Mouse (Mus musculus): Measurements from ENCODE around the gene Dolpp1. TPM values are rescaled to one million over a fixed set of nuclear protein-coding genes. Genes with fewer than 3 reads are reported as not detected.
A peak's percentile ranks its signal among the peaks of the same experiment; 100 is the strongest.

The Dolpp1 gene
- polyA plus RNA-seq, 1 experiment from 2014 or later, result 12.2 TPM

- Histone ChIP-seq H3K27ac (ENCODE audit: low read depth) (peak overlapping the region; percentile 95), H3K27me3 (ENCODE audit: insufficient read depth, low read length) (no peaks in the 10 kb centered on the region), H3K9me3 (ENCODE audit: low read length) (no peaks in the 10 kb centered on the region), H3K4me2 (ENCODE audit: low read depth, low read length) (no peak overlapping the region), H3K36me3 (replicated peaks; ENCODE audit: insufficient read depth, low read length) (peaks cover 69% of the 10 kb centered on the region), H3K4me3 (ENCODE audit: low read depth, low read length) (no peak overlapping the region), H3K4me1 (ENCODE audit: insufficient read depth) (peaks cover 44% of the 10 kb centered on the region), H3K9ac (replicated peaks) (no peak overlapping the region)
- TF ChIP-seq CTCF (IDR thresholded peaks at IDR 0.05; ENCODE audit: low read depth) (no peak), EP300 (IDR thresholded peaks at IDR 0.05; ENCODE audit: low read depth) (no peak)
- 60% methylated on average over 3 of the region's 3 CpGs for WGBS (ENCODE audit: insufficient replicate concordance)
- DNase-seq, result no peak
- ATAC-seq, result no peak
Measured at GRCm38 (mm10) chr2:30440211-30440700, 48.2 kb downstream of the Dolpp1 start.

- ATAC-seq (peak; percentile 63), DNase-seq (peak; percentile 61)
- H3K4me2 ChIP-seq (ENCODE audit: low read depth, low read length), result peak overlapping the region; percentile 55
- H3K36me3 ChIP-seq (replicated peaks; ENCODE audit: insufficient read depth, low read length), result peaks cover 69% of the 10 kb centered on the region
- TF ChIP-seq CTCF (IDR thresholded peaks at IDR 0.05; ENCODE audit: low read depth), result peak; percentile 89
- no peak for TF ChIP-seq EP300 (IDR thresholded peaks at IDR 0.05; ENCODE audit: low read depth)
- H3K9ac ChIP-seq (replicated peaks), result peak overlapping the region; percentile 44; the same call in 1 of the 2 replicates
- peak overlapping the region; percentile 95 for H3K27ac ChIP-seq (ENCODE audit: low read depth)
- WGBS (ENCODE audit: insufficient replicate concordance), result 28% methylated on average over 12 of the region's 12 CpGs
- H3K4me1 ChIP-seq (ENCODE audit: insufficient read depth), result peaks cover 47% of the 10 kb centered on the region
- 0 out of 2 replicates have a peak overlapping the region, but pooled peaks have one; percentile 11 for H3K4me3 ChIP-seq (ENCODE audit: low read depth, low read length)
- no peaks in the 10 kb centered on the region for H3K9me3 ChIP-seq (ENCODE audit: low read length)
- H3K27me3 ChIP-seq (ENCODE audit: insufficient read depth, low read length), result no peaks in the 10 kb centered on the region
Measured at GRCm38 (mm10) chr2:30440701-30441517, 48.9 kb downstream of the Dolpp1 start.

DNA sequence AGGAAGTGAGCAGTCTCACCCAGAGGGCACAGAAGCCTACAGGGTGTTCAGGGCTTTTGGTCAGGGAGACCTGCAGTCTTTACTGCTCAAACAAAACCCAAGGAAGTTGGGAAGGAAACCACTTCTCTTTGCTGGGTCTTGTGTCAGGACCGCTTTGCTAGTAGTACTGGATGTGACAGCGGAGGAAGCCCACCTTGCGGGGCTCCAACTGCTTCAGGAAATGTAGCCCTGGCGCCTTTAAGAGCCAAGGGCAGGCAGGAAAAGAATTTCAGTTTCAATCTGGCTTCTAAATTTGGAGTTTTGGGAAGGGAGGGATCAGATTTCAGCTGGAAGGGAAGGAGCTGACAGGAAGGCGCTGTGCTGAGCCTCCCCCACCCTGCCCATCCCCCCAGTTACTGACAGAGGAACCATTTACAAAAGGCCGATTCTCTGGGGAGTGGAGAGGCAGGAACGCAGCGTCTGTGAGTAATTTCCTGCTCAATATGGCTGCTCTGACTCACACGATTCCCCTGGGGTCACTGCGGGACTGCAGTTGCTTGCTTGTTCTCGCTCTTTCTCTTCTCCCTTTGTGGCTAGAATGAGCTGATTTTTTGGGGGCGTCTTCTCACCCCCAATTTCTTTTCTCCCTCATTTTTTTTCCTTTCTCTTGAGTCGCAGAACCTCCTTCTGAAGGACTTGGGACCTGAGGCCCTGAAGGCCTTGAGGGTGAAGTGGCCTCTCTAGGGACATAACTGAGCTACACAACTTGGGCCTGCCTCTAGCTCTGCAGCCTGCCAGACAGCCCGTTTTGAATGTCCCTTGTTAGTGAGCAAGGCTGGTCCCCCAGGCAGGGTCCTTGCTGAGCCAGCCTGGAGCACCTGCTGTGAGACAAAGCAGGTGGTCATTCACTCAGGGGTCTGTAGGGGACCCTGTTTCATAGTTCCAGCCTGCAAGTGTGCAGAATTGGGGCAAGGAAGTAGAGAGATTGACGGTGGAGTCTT, 49.8 kb downstream of the Dolpp1 start:
- H3K27ac ChIP-seq (ENCODE audit: low read depth), result peak overlapping the region; percentile 95
- H3K4me3 ChIP-seq (ENCODE audit: low read depth, low read length), result peak overlapping the region; percentile 11; the same call in 1 of the 2 replicates
- no peaks in the 10 kb centered on the region for H3K27me3 ChIP-seq (ENCODE audit: insufficient read depth, low read length)
- DNase-seq (peak; percentile 79), ATAC-seq (peak; percentile 61)
- peak overlapping the region; percentile 55 for H3K4me2 ChIP-seq (ENCODE audit: low read depth, low read length)
- peaks cover 72% of the 10 kb centered on the region for H3K36me3 ChIP-seq (replicated peaks; ENCODE audit: insufficient read depth, low read length)
- peak overlapping the region; percentile 45 for H3K9ac ChIP-seq (replicated peaks)
- H3K9me3 ChIP-seq (ENCODE audit: low read length), result no peaks in the 10 kb centered on the region
- TF ChIP-seq CTCF (IDR thresholded peaks at IDR 0.05; ENCODE audit: low read depth), result no peak
- TF ChIP-seq EP300 (IDR thresholded peaks at IDR 0.05; ENCODE audit: low read depth), result no peak; the same call in 1 of the 2 replicates
- peaks cover 45% of the 10 kb centered on the region for H3K4me1 ChIP-seq (ENCODE audit: insufficient read depth)
- WGBS (ENCODE audit: insufficient replicate concordance), result 28% methylated on average over 15 of the region's 15 CpGs

DNA sequence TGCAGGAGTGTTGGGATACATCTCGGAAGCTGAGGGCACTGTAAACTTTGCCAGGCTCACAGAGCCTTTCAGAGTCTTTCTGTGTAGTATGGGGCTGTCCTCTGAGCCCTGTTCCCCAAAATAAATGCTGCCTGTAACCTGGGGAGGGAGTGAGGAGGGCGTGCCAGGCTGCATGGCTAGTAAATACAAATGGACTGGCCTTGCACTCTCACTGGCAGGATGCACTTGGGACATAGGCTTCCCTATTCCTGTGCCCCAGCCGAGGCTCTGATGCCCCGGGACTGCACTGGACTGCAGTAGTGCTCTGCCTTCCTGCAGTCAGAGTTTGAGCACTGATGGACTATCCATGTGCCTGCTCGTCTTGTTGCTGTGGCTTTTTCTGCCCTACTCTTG, 50.4 kb downstream of the Dolpp1 start:
- Histone ChIP-seq H3K4me2 (ENCODE audit: low read depth, low read length) (peak overlapping the region; percentile 55), H3K27ac (ENCODE audit: low read depth) (peak overlapping the region; percentile 95), H3K4me1 (ENCODE audit: insufficient read depth) (peaks cover 45% of the 10 kb centered on the region), H3K9me3 (ENCODE audit: low read length) (no peaks in the 10 kb centered on the region), H3K4me3 (ENCODE audit: low read depth, low read length) (0 out of 2 replicates have a peak overlapping the region, but pooled peaks have one; percentile 2), H3K9ac (replicated peaks) (peak overlapping the region; percentile 45), H3K27me3 (ENCODE audit: insufficient read depth, low read length) (no peaks in the 10 kb centered on the region), H3K36me3 (replicated peaks; ENCODE audit: insufficient read depth, low read length) (peaks cover 71% of the 10 kb centered on the region)
- TF ChIP-seq EP300 (IDR thresholded peaks at IDR 0.05; ENCODE audit: low read depth), result no peak
- TF ChIP-seq CTCF (IDR thresholded peaks at IDR 0.05; ENCODE audit: low read depth), result no peak
- 58% methylated on average over 5 of the region's 5 CpGs for WGBS (ENCODE audit: insufficient replicate concordance)
- ATAC-seq (no peak), DNase-seq (no peak)

GRCm38 (mm10) chr2:30443281-30443680, 51.2 kb downstream of the Dolpp1 start:
- 74% methylated on average over 4 of the region's 4 CpGs for WGBS (ENCODE audit: insufficient replicate concordance)
- H3K9ac ChIP-seq (replicated peaks), result no peak overlapping the region; the same call in 1 of the 2 replicates
- DNase-seq (no peak), ATAC-seq (no peak)
- H3K27ac ChIP-seq (ENCODE audit: low read depth), result 0 out of 2 replicates have a peak overlapping the region, but pooled peaks have one; percentile 22
- H3K36me3 ChIP-seq (replicated peaks; ENCODE audit: insufficient read depth, low read length), result peaks cover 69% of the 10 kb centered on the region
- no peaks in the 10 kb centered on the region for H3K9me3 ChIP-seq (ENCODE audit: low read length)
- H3K4me3 ChIP-seq (ENCODE audit: low read depth, low read length), result no peak overlapping the region
- TF ChIP-seq EP300 (IDR thresholded peaks at IDR 0.05; ENCODE audit: low read depth), result no peak
- no peak for TF ChIP-seq CTCF (IDR thresholded peaks at IDR 0.05; ENCODE audit: low read depth)
- peaks cover 45% of the 10 kb centered on the region for H3K4me1 ChIP-seq (ENCODE audit: insufficient read depth)
- no peaks in the 10 kb centered on the region for H3K27me3 ChIP-seq (ENCODE audit: insufficient read depth, low read length)
- no peak overlapping the region for H3K4me2 ChIP-seq (ENCODE audit: low read depth, low read length)

Measured in liver, postnatal 0 days (tissue).